Mouse (Mus musculus): Measurements from ENCODE around the gene Zfpm1.

- TF ChIP-seq GATA1 (IDR thresholded peaks at IDR 0.05; ENCODE audit: borderline replicate concordance, low read length): no peak
- TF ChIP-seq FLI1 (IDR thresholded peaks at IDR 0.05; ENCODE audit: low read length): no peak
These were observed 7.1 kb upstream of the Zfpm1 start for GRCm38 (mm10) chr8:122274651-122275391.

All from megakaryocyte, embryonic 14.5 days (primary cell).